Mouse (Mus musculus): ENCODE results near the gene Ltbp1.

- no peak for TF ChIP-seq POLR2A (IDR thresholded peaks at IDR 0.05; ENCODE audit: borderline replicate concordance, control insufficient read depth, low read depth, low read length)
- no peak for TF ChIP-seq CTCF (IDR thresholded peaks at IDR 0.05; ENCODE audit: control insufficient read depth, insufficient read depth, low read length)
Measured at GRCm38 (mm10) chr17:74987067-74987466, 18.3 kb upstream of the Ltbp1 start.
